Mouse (Mus musculus): ENCODE measurements around the gene Cbr1. TPM values are rescaled to one million over a fixed set of nuclear protein-coding genes. Genes with fewer than 3 reads are reported as not detected.
"Not testable (repeated sequence)": the region's sequence is repeated elsewhere in the genome, so short reads cannot be mapped to it uniquely, and the experiment has no call there.

Gene Cbr1
- total and polyA plus RNA-seq, 2 experiments from 2014 or later, result 55.5 to 56.1 TPM

DNA sequence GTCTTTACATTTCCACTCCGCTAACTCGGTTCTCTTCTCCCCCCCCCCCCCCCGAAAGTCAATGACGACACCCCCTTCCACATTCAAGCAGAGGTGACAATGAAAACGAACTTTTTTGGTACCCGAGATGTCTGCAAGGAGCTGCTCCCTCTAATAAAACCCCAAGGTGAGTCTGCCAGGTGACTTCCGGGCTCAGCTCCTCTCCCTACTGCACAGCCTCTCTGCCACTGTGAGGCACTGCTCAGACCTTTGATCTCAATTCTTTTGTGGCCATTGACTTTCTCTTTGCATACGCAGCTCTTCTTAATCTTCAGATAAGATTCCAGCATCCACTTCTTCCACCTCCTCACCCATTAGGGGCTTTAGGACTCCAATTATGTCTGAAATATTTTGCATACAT, 3.1 kb downstream of the Cbr1 start:
- 0 out of 2 replicates have a peak, but pooled peaks cover 4% of the 10 kb centered on the region for H3K36me3 ChIP-seq (replicated peaks; ENCODE audit: control insufficient read depth, insufficient read depth, low read length)
- H3K4me1 ChIP-seq (ENCODE audit: control insufficient read depth, insufficient read depth), result peaks cover 14% of the 10 kb centered on the region
- no peak for TF ChIP-seq EP300 (IDR thresholded peaks at IDR 0.05; ENCODE audit: low read depth)
- TF ChIP-seq CTCF (IDR thresholded peaks at IDR 0.05; ENCODE audit: low read depth), result no peak
- no peaks in the 10 kb centered on the region for H3K9me3 ChIP-seq (replicated peaks; ENCODE audit: control insufficient read depth, low read length)
- H3K9ac ChIP-seq (replicated peaks; ENCODE audit: low read depth, low read length), result no peak overlapping the region
- no peaks in the 10 kb centered on the region for H3K27me3 ChIP-seq (ENCODE audit: control insufficient read depth, insufficient read depth, low read length)
- DNase-seq (ENCODE audit: low spot score) (no peak), ATAC-seq (ENCODE audit: insufficient read depth, low read depth) (no peak)
- H3K27ac ChIP-seq (ENCODE audit: low read depth), result no peak overlapping the region
- peak overlapping the region; percentile 75 for H3K4me2 ChIP-seq (ENCODE audit: low read depth, low read length)
- H3K4me3 ChIP-seq (ENCODE audit: low read depth, low read length), result no peak overlapping the region
- 70% methylated on average over 7 of the region's 8 CpGs for WGBS

DNA sequence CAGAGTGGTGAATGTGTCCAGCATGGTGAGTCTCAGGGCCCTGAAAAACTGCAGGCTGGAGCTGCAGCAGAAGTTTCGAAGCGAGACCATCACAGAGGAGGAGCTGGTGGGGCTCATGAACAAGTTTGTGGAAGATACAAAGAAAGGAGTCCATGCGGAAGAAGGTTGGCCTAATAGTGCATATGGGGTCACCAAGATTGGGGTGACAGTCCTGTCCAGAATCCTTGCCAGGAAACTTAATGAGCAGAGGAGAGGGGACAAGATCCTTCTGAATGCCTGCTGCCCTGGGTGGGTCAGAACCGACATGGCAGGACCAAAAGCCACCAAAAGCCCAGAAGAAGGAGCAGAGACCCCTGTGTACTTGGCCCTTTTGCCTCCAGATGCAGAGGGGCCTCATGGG, 4.1 kb downstream of the Cbr1 start:
- Histone ChIP-seq H3K27ac (ENCODE audit: low read depth) (no peak overlapping the region), H3K4me3 (ENCODE audit: low read depth, low read length) (no peak overlapping the region), H3K9me3 (replicated peaks; ENCODE audit: control insufficient read depth, low read length) (no peaks in the 10 kb centered on the region), H3K9ac (replicated peaks; ENCODE audit: low read depth, low read length) (no peak overlapping the region), H3K4me1 (ENCODE audit: control insufficient read depth, insufficient read depth) (peaks cover 6% of the 10 kb centered on the region; the same call in 1 of the 2 replicates), H3K27me3 (ENCODE audit: control insufficient read depth, insufficient read depth, low read length) (no peaks in the 10 kb centered on the region), H3K4me2 (ENCODE audit: low read depth, low read length) (no peak overlapping the region), H3K36me3 (replicated peaks; ENCODE audit: control insufficient read depth, insufficient read depth, low read length) (0 out of 2 replicates have a peak, but pooled peaks cover 4% of the 10 kb centered on the region)
- TF ChIP-seq CTCF (IDR thresholded peaks at IDR 0.05; ENCODE audit: low read depth), result no peak
- TF ChIP-seq EP300 (IDR thresholded peaks at IDR 0.05; ENCODE audit: low read depth), result no peak
- ATAC-seq (ENCODE audit: insufficient read depth, low read depth) (no peak), DNase-seq (ENCODE audit: low spot score) (no peak)
- WGBS, result 91% methylated on average over 4 of the region's 4 CpGs

DNA sequence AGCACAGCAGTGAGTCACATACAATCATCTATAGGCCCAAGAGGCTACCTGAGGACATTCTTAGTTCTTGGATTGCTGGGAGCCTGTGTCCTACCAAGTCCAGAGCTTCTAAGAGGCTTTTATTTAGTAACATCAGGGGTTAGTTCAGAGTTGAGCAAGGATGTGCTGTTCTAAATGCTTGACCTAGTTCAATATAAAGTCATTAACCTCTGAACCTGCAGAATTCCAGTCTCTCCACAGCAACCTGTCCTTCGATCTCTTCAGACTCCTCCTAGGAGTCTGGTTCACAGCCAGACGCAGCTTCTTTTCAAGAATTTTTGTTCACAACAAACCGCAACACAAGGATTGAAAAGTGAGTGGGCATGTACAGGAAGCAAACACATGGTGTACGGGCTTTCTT, 5.3 kb downstream of the Cbr1 start:
- Histone ChIP-seq H3K9ac (replicated peaks; ENCODE audit: low read depth, low read length) (no peak overlapping the region), H3K27ac (ENCODE audit: low read depth) (no peak overlapping the region), H3K4me2 (ENCODE audit: low read depth, low read length) (no peak overlapping the region), H3K4me1 (ENCODE audit: control insufficient read depth, insufficient read depth) (0 out of 2 replicates have a peak, but pooled peaks cover 4% of the 10 kb centered on the region), H3K27me3 (ENCODE audit: control insufficient read depth, insufficient read depth, low read length) (no peaks in the 10 kb centered on the region), H3K4me3 (ENCODE audit: low read depth, low read length) (no peak overlapping the region), H3K9me3 (replicated peaks; ENCODE audit: control insufficient read depth, low read length) (no peaks in the 10 kb centered on the region), H3K36me3 (replicated peaks; ENCODE audit: control insufficient read depth, insufficient read depth, low read length) (0 out of 2 replicates have a peak, but pooled peaks cover 4% of the 10 kb centered on the region)
- DNase-seq (ENCODE audit: low spot score) (no peak), ATAC-seq (ENCODE audit: insufficient read depth, low read depth) (no peak)
- 92% methylated on average over 4 of the region's 4 CpGs for WGBS
- TF ChIP-seq CTCF (IDR thresholded peaks at IDR 0.05; ENCODE audit: low read depth) (no peak), EP300 (IDR thresholded peaks at IDR 0.05; ENCODE audit: low read depth) (no peak)

DNA sequence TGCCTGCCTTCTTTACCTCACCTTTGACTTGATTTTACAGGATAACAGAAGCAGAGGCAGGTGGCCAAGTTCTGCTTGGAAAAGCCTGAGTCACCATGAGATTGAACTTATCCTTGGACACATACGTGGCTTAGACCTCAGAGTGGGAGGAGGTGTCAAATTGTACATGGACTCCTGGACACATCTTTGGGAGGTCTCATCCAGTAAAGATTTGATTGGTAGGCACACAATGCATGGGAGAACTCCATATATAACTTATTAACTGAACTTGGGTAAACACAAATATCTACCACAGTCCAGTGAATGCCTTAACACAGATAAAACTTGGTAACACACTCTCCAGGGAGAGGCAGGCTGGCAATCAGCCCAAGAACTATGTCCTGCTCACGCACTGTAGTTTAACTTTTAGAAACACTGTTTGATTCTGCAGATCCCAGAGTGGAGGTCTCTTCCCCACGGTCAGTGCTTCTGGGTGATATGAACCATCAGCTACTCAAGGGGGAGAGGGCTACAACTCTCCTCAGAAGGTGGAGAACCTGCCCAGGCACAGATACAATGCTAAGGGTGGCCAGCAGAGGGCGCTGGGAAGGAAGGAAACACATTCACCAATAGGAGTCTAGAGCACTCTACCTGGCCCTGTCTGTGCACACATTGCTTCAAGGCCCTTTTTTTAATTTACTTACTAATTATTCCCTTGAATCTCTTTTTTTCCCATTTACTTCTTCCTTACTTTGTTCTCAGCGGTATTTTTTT, 9.6 kb downstream of the Cbr1 start:
- peak; percentile 71 for TF ChIP-seq CTCF (IDR thresholded peaks at IDR 0.05; ENCODE audit: low read depth)
- TF ChIP-seq EP300 (IDR thresholded peaks at IDR 0.05; ENCODE audit: low read depth), result no peak
- no peak overlapping the region for H3K9ac ChIP-seq (replicated peaks; ENCODE audit: low read depth, low read length)

DNA sequence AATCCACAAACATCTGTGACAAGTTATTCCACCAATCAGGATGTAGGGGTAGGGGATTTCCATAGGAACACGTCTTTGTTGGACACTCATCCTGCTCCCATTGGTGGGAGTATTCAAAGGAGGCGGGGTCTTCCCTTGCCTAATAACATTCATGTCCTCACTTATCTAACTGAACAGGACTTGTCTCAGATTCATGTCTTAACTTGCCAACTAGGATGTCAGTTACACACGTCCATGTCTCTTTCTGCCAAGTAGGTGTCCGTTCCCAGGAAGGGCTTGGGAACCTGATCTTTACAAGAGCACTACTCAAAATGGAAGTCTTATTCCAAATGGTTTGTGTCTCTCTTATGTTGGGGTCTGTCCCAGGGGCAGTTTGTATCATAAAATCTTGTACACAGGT, 18.1 kb downstream of the Cbr1 start:
- H3K27me3 ChIP-seq (ENCODE audit: control insufficient read depth, insufficient read depth, low read length); ATAC-seq (ENCODE audit: insufficient read depth, low read depth); H3K36me3 ChIP-seq (replicated peaks; ENCODE audit: control insufficient read depth, insufficient read depth, low read length); H3K27ac ChIP-seq (ENCODE audit: low read depth); H3K9ac ChIP-seq (replicated peaks; ENCODE audit: low read depth, low read length); H3K4me2 ChIP-seq (ENCODE audit: low read depth, low read length); H3K4me3 ChIP-seq (ENCODE audit: low read depth, low read length); H3K9me3 ChIP-seq (replicated peaks; ENCODE audit: control insufficient read depth, low read length); DNase-seq (ENCODE audit: low spot score); H3K4me1 ChIP-seq (ENCODE audit: control insufficient read depth, insufficient read depth): not testable (repeated sequence)
- 83% methylated on average over 4 of the region's 4 CpGs for WGBS

More for the DNA sequence above, 9.6 kb downstream of the Cbr1 start:
- no peak overlapping the region for H3K4me3 ChIP-seq (ENCODE audit: low read depth, low read length)
- no peak overlapping the region for H3K27ac ChIP-seq (ENCODE audit: low read depth)
- H3K27me3 ChIP-seq (ENCODE audit: control insufficient read depth, insufficient read depth, low read length), result no peaks in the 10 kb centered on the region
- 0 out of 2 replicates have a peak, but pooled peaks cover 4% of the 10 kb centered on the region for H3K36me3 ChIP-seq (replicated peaks; ENCODE audit: control insufficient read depth, insufficient read depth, low read length)
- no peak overlapping the region for H3K4me2 ChIP-seq (ENCODE audit: low read depth, low read length)
- no peak for DNase-seq (ENCODE audit: low spot score)
- 30% methylated on average over 5 of the region's 5 CpGs for WGBS
- H3K4me1 ChIP-seq (ENCODE audit: control insufficient read depth, insufficient read depth), result no peaks in the 10 kb centered on the region
- no peak for ATAC-seq (ENCODE audit: insufficient read depth, low read depth)
- H3K9me3 ChIP-seq (replicated peaks; ENCODE audit: control insufficient read depth, low read length), result no peaks in the 10 kb centered on the region

DNA sequence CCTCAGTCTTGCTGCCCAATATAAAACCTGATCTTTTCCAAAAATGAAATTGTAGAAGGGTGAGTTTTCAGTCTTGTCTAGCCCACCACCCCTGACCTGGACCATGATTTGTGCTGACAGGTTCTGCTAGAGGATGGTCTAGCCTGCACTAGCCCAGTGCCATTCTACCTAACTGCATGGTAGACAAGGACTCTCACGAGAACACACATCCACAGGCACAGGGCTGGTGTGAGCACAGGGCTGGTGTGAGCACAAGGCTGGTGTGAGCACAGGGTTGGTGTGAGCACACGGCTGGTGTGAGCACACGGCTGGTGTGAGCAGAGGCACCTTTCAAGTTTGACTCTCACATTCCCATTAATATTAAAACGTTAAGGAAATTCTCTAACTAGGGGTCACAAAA, 19.0 kb downstream of the Cbr1 start:
- H3K27ac ChIP-seq (ENCODE audit: low read depth), result no peak overlapping the region
- H3K9ac ChIP-seq (replicated peaks; ENCODE audit: low read depth, low read length), result no peak overlapping the region
- H3K27me3 ChIP-seq (ENCODE audit: control insufficient read depth, insufficient read depth, low read length), result 0 out of 2 replicates have a peak, but pooled peaks cover 3% of the 10 kb centered on the region
- no peak overlapping the region for H3K4me2 ChIP-seq (ENCODE audit: low read depth, low read length)
- no peaks in the 10 kb centered on the region for H3K36me3 ChIP-seq (replicated peaks; ENCODE audit: control insufficient read depth, insufficient read depth, low read length)
- H3K9me3 ChIP-seq (replicated peaks; ENCODE audit: control insufficient read depth, low read length), result no peaks in the 10 kb centered on the region
- no peak overlapping the region for H3K4me3 ChIP-seq (ENCODE audit: low read depth, low read length)
- WGBS, result 73% methylated on average over 4 of the region's 4 CpGs
- TF ChIP-seq EP300 (IDR thresholded peaks at IDR 0.05; ENCODE audit: low read depth) (no peak), CTCF (IDR thresholded peaks at IDR 0.05; ENCODE audit: low read depth) (no peak)
- DNase-seq (ENCODE audit: low spot score), result no peak
- no peaks in the 10 kb centered on the region for H3K4me1 ChIP-seq (ENCODE audit: control insufficient read depth, insufficient read depth)
- ATAC-seq (ENCODE audit: insufficient read depth, low read depth), result no peak
